Mouse (Mus musculus) MEL (cell line): Measurements from ENCODE around the gene Lig1. TPM values are rescaled to one million over a fixed set of nuclear protein-coding genes. Genes with fewer than 3 reads are reported as not detected.
A peak's percentile ranks its signal among the peaks of the same experiment; 100 is the strongest.

ENCODE experiments used
- DNase-seq: peaks from one replicate; pipeline ENCODE4 v3.0.0; 2011; ENCODE audit warnings: low read depth, low spot score
- H3K27ac ChIP-seq: 2 replicates; pipeline ENCODE4 v1.5.1; 2012; ENCODE audit warnings: low read depth, mild to moderate bottlenecking, control low read depth, low read length, moderate library complexity; ENCODE audit not compliant: control insufficient read depth
- H3K27me3 ChIP-seq, 2 experiments: fragments of 150-350 bp in 1 of 2; sonication (generic) in 1 of 2; 2 replicates each; pipeline ENCODE4 v1.6.1; 2012; ENCODE audit warnings: low read length in 2 of 2, mild to moderate bottlenecking in 2 of 2, improper control_type of control experiment in 1 of 2, moderate library complexity in 1 of 2; ENCODE audit not compliant: insufficient read depth in 2 of 2, control insufficient read depth in 1 of 2
- H3K36me3 ChIP-seq, 2 experiments: 2 replicates each; pipeline ENCODE4 v1.6.1; 2012 to 2014; ENCODE audit warnings: low read length in 2 of 2, improper control_type of control experiment in 1 of 2, inconsistent platforms in 1 of 2, mild to moderate bottlenecking in 1 of 2; ENCODE audit not compliant: insufficient read depth in 2 of 2, control insufficient read depth in 1 of 2
- H3K4me1 ChIP-seq, 2 experiments: fragments of 150-350 bp in 1 of 2; sonication (generic) in 1 of 2; 2 replicates each; pipeline ENCODE4 v1.6.1; 2012; ENCODE audit warnings: low read length in 2 of 2, improper control_type of control experiment in 1 of 2, mild to moderate bottlenecking in 1 of 2; ENCODE audit not compliant: insufficient read depth in 2 of 2, control insufficient read depth in 1 of 2
- H3K4me3 ChIP-seq, 2 experiments: fragments of 150-350 bp in 1 of 2; sonication (generic) in 1 of 2; 2 replicates each; pipeline ENCODE4 v1.5.1; 2012; ENCODE audit warnings: low read depth in 2 of 2, low read length in 2 of 2, mild to moderate bottlenecking in 2 of 2, moderate library complexity in 2 of 2, control low read depth in 1 of 2, improper control_type of control experiment in 1 of 2; ENCODE audit not compliant: control insufficient read depth in 1 of 2, insufficient read depth in 1 of 2
- H3K79me2 ChIP-seq: 2 replicates; pipeline ENCODE4 v1.6.1; 2012; ENCODE audit warnings: mild to moderate bottlenecking, low read length, moderate library complexity; ENCODE audit not compliant: control insufficient read depth, poor library complexity, insufficient read depth
- H3K9ac ChIP-seq: 2 replicates; pipeline ENCODE4 v1.6.1; 2012; ENCODE audit warnings: low read depth, mild to moderate bottlenecking, control low read depth, low read length, moderate library complexity; ENCODE audit not compliant: control insufficient read depth, poor library complexity, severe bottlenecking
- H3K9me3 ChIP-seq: fragments of 150-350 bp; sonication (generic); replicated peaks from 2 replicates; pipeline ENCODE4 v1.6.1; 2012; ENCODE audit warnings: mild to moderate bottlenecking, low read length, improper control_type of control experiment, moderate library complexity; ENCODE audit not compliant: insufficient read depth
- BHLHE40 ChIP-seq: IDR thresholded peaks from 2 replicates; pipeline ENCODE4 v1.6.1; 2012; ENCODE audit warnings: low read depth, mild to moderate bottlenecking, inconsistent platforms, low read length, improper control_type of control experiment, borderline replicate concordance
- CHD1 ChIP-seq: IDR thresholded peaks from 2 replicates; pipeline ENCODE4 v1.6.1; 2012; ENCODE audit warnings: low read depth, mild to moderate bottlenecking, inconsistent platforms, low read length, improper control_type of control experiment
- CHD2 ChIP-seq: IDR thresholded peaks from 2 replicates; pipeline ENCODE4 v1.6.1; 2011; ENCODE audit warnings: low read length, improper control_type of control experiment
- CTCF ChIP-seq, 3 experiments: IDR thresholded peaks in 2 of 3; conservative IDR thresholded peaks in 1 of 3; 2 replicates each; pipeline ENCODE4 v1.5.1; 2011 to 2012; ENCODE audit warnings: low read length in 3 of 3, low read depth in 2 of 3, mild to moderate bottlenecking in 2 of 3, improper control_type of control experiment in 1 of 3, inconsistent platforms in 1 of 3, mixed read lengths in 1 of 3, moderate library complexity in 1 of 3; ENCODE audit not compliant: control insufficient read depth in 1 of 3, insufficient read depth in 1 of 3, poor library complexity in 1 of 3, severe bottlenecking in 1 of 3
- E2F4 ChIP-seq: IDR thresholded peaks from 2 replicates; pipeline ENCODE4 v1.6.1; 2011; ENCODE audit warnings: low read depth, low read length, improper control_type of control experiment, borderline replicate concordance
- ELF1 ChIP-seq: IDR thresholded peaks from 2 replicates; pipeline ENCODE4 v1.6.1; 2014; ENCODE audit warnings: low read depth, mild to moderate bottlenecking, inconsistent platforms, low read length, improper control_type of control experiment, moderate library complexity
- ETS1 ChIP-seq: IDR thresholded peaks from 2 replicates; pipeline ENCODE4 v1.6.1; 2012; ENCODE audit warnings: low read depth, mild to moderate bottlenecking, inconsistent platforms, low read length, improper control_type of control experiment, moderate library complexity
- GABPA ChIP-seq: IDR thresholded peaks from 2 replicates; pipeline ENCODE4 v1.6.1; 2012; ENCODE audit warnings: low read depth, mild to moderate bottlenecking, inconsistent platforms, low read length, improper control_type of control experiment, moderate library complexity
- GATA1 ChIP-seq: IDR thresholded peaks from 2 replicates; pipeline ENCODE4 v1.6.1; 2011; ENCODE audit warnings: low read depth, low read length, improper control_type of control experiment
- HCFC1 ChIP-seq: IDR thresholded peaks from 2 replicates; pipeline ENCODE4 v1.6.1; 2012; ENCODE audit warnings: low read depth, mild to moderate bottlenecking, inconsistent platforms, low read length, improper control_type of control experiment, moderate library complexity
- JUND ChIP-seq: IDR thresholded peaks from 2 replicates; pipeline ENCODE4 v1.6.1; 2011; ENCODE audit warnings: low read depth, mild to moderate bottlenecking, improper control_type of control experiment, low read length
- KAT2A ChIP-seq: conservative IDR thresholded peaks from 2 replicates; pipeline ENCODE4 v1.6.1; 2012; ENCODE audit warnings: low read depth, low read length, improper control_type of control experiment, inconsistent platforms
- MAFK ChIP-seq: IDR thresholded peaks from 2 replicates; pipeline ENCODE4 v1.6.1; 2011; ENCODE audit warnings: low read depth, mild to moderate bottlenecking, low read length, improper control_type of control experiment, borderline replicate concordance
- MAZ ChIP-seq: IDR thresholded peaks from 2 replicates; pipeline ENCODE4 v1.6.1; 2012; ENCODE audit warnings: low read depth, mild to moderate bottlenecking, inconsistent platforms, low read length, improper control_type of control experiment
- MEF2A ChIP-seq: IDR thresholded peaks from 2 replicates; pipeline ENCODE4 v1.6.1; 2014; ENCODE audit warnings: low read depth, mild to moderate bottlenecking, inconsistent platforms, low read length, improper control_type of control experiment; ENCODE audit not compliant: poor library complexity, insufficient replicate concordance, severe bottlenecking; ENCODE audit errors: extremely low read depth
- MXI1 ChIP-seq: IDR thresholded peaks from 2 replicates; pipeline ENCODE4 v1.6.1; 2011; ENCODE audit warnings: mild to moderate bottlenecking, low read depth, low read length, improper control_type of control experiment
- MYB ChIP-seq: IDR thresholded peaks from 2 replicates; pipeline ENCODE4 v1.6.1; 2011; ENCODE audit warnings: mild to moderate bottlenecking, low read depth, low read length, improper control_type of control experiment
- MYC ChIP-seq: IDR thresholded peaks from 2 replicates; pipeline ENCODE4 v1.6.1; 2011; ENCODE audit warnings: low read depth, mild to moderate bottlenecking, low read length, improper control_type of control experiment, moderate library complexity
- NELFE ChIP-seq: IDR thresholded peaks from 2 replicates; pipeline ENCODE4 v1.6.1; 2011; ENCODE audit warnings: low read depth, low read length, improper control_type of control experiment
- POLR2A ChIP-seq, 2 experiments: IDR thresholded peaks; 2 replicates each; pipeline ENCODE4 v1.6.1; 2011 to 2012; ENCODE audit warnings: low read length in 2 of 2, mild to moderate bottlenecking in 2 of 2, control low read depth in 1 of 2, improper control_type of control experiment in 1 of 2, low read depth in 1 of 2, moderate library complexity in 1 of 2; ENCODE audit not compliant: control insufficient read depth in 1 of 2, insufficient read depth in 1 of 2, poor library complexity in 1 of 2
- POLR2AphosphoS2 ChIP-seq: IDR thresholded peaks from 2 replicates; pipeline ENCODE4 v1.6.1; 2011; ENCODE audit warnings: low read length, improper control_type of control experiment
- POLR2AphosphoS5 ChIP-seq: IDR thresholded peaks from 2 replicates; pipeline ENCODE4 v1.6.1; 2012; ENCODE audit warnings: low read depth, borderline replicate concordance, mild to moderate bottlenecking, inconsistent platforms, low read length, moderate library complexity, mixed read lengths
- RAD21 ChIP-seq: IDR thresholded peaks from 2 replicates; pipeline ENCODE4 v1.6.1; 2011; ENCODE audit warnings: mild to moderate bottlenecking, low read depth, low read length, improper control_type of control experiment
- RCOR1 ChIP-seq: IDR thresholded peaks from 2 replicates; pipeline ENCODE4 v1.6.1; 2012; ENCODE audit warnings: low read depth, mild to moderate bottlenecking, inconsistent platforms, low read length, improper control_type of control experiment
- SIN3A ChIP-seq: IDR thresholded peaks from 2 replicates; pipeline ENCODE4 v1.6.1; 2012; ENCODE audit warnings: low read length, improper control_type of control experiment, inconsistent platforms
- SMC3 ChIP-seq: IDR thresholded peaks from 2 replicates; pipeline ENCODE4 v1.6.1; 2011; ENCODE audit warnings: low read depth, low read length, improper control_type of control experiment
- TAL1 ChIP-seq: IDR thresholded peaks from 2 replicates; pipeline ENCODE4 v1.6.1; 2012; ENCODE audit warnings: mild to moderate bottlenecking, inconsistent platforms, low read length, moderate library complexity, mixed read lengths
- UBTF ChIP-seq: IDR thresholded peaks from 2 replicates; pipeline ENCODE4 v1.6.1; 2012; ENCODE audit warnings: low read depth, mild to moderate bottlenecking, inconsistent platforms, low read length, improper control_type of control experiment, moderate library complexity, borderline replicate concordance; ENCODE audit not compliant: insufficient read depth
- USF2 ChIP-seq, 2 experiments: IDR thresholded peaks; 2 replicates each; pipeline ENCODE4 v1.6.1; 2011 to 2012; ENCODE audit warnings: improper control_type of control experiment in 2 of 2, low read length in 2 of 2, borderline replicate concordance in 1 of 2, inconsistent platforms in 1 of 2, low read depth in 1 of 2, mild to moderate bottlenecking in 1 of 2; ENCODE audit not compliant: insufficient read depth in 1 of 2
- ZC3H11A ChIP-seq: IDR thresholded peaks from 2 replicates; pipeline ENCODE4 v1.6.1; 2012; ENCODE audit warnings: low read depth, mild to moderate bottlenecking, inconsistent platforms, low read length, improper control_type of control experiment
- ZKSCAN1 ChIP-seq: IDR thresholded peaks from 2 replicates; pipeline ENCODE4 v1.6.1; 2012; ENCODE audit warnings: low read depth, mild to moderate bottlenecking, inconsistent platforms, low read length, improper control_type of control experiment, moderate library complexity
- ZMIZ1 ChIP-seq: IDR thresholded peaks from 2 replicates; pipeline ENCODE4 v1.6.1; 2012; ENCODE audit warnings: low read depth, mild to moderate bottlenecking, inconsistent platforms, low read length, improper control_type of control experiment, moderate library complexity
- ZNF384 ChIP-seq: IDR thresholded peaks from 2 replicates; pipeline ENCODE4 v1.6.1; 2012; ENCODE audit warnings: low read depth, mild to moderate bottlenecking, inconsistent platforms, low read length, improper control_type of control experiment
- polyA plus RNA-seq, 2 experiments: library from polyadenylated mRNA; stranded (reverse) in 1 of 2; unstranded in 1 of 2; fragments of >175 nt in 1 of 2; fragments of >200 nt in 1 of 2; gene quantifications; 2 replicates each; pipeline versions ENCODE4 v1.2.1 to v1.2.4; 2012; ENCODE audit warnings: low replicate concordance in 2 of 2, low read depth in 1 of 2; ENCODE audit not compliant: insufficient read length in 2 of 2, insufficient read depth in 1 of 2, missing spikeins in 1 of 2
- total RNA-seq: library from RNA; depleted of rRNA; stranded (reverse); fragments of 300-350 nt; gene quantifications from 2 replicates; pipeline ENCODE4 v1.2.3, GENCODE M21; 2012

Gene Lig1
- total and polyA plus RNA-seq, 3 experiments = 63.1 to 570 (median 187) TPM

DNA sequence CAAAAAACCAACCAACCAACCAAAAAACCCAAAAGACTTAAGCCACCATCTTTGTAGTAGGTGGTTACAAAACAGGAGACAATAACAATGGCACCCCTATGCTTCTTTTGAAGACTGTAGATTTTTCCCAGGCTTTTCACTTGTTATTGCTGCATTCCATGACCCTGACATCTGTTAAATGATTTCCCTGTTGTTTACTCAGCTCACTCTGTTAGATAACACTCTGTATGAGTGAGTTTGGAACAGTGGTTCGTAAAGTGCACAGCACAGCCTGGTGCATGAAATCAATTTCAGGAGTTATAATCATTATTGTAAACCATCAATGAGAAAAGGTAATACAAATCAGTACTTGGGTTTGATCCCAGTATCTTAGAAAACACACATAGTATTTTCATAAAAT lies 5.4 kb upstream of the Lig1 start:
- H3K9me3 ChIP-seq = no peaks in the 10 kb centered on the region
- no peak overlapping the region for H3K27ac ChIP-seq
- H3K79me2 ChIP-seq = no peaks in the 10 kb centered on the region
- H3K36me3 ChIP-seq = peaks cover 0 to 6% of the 10 kb centered on the region in 2 experiments; a peak in 2 of 4 replicates
- TF ChIP-seq NELFE (no peak), RAD21 (no peak), MAFK (no peak), GABPA (no peak), TAL1 (no peak), SMC3 (no peak), ELF1 (no peak), ZKSCAN1 (no peak), MEF2A (no peak), HCFC1 (no peak), JUND (no peak), ETS1 (no peak), SIN3A (no peak), KAT2A (no peak), ZC3H11A (no peak), E2F4 (no peak), POLR2AphosphoS2 (no peak), CHD1 (no peak)
- no peak for DNase-seq
- H3K27me3 ChIP-seq = no peaks in the 10 kb centered on the region
- H3K4me3 ChIP-seq = no peak overlapping the region
- H3K9ac ChIP-seq = no peak overlapping the region
- H3K4me1 ChIP-seq = peaks cover 2 to 10% of the 10 kb centered on the region in 2 experiments; a peak in 3 of 4 replicates

DNA sequence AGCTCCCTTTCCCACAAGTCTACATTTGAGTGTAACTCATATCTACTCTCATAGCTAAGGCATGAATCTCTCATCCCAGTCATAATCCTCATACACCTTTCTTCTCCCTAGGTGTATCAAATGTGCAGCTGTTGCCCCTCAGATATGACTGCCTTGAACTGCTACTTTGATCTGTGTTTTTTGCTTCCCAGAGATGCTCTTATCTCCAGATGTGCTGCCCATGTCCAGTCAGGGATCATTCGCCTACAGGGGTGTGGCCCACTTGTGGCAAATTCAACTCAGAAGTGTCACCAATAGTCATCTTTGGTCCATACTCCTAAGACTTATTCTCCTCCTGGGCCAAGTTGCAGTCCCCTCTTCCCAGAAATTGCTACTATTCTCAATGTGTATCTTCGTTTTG lies 750 bp downstream of the Lig1 start:
- H3K4me1 ChIP-seq = peaks cover 2 to 14% of the 10 kb centered on the region in 2 experiments
- H3K27ac ChIP-seq = peak overlapping the region; percentile 84
- H3K9me3 ChIP-seq = no peaks in the 10 kb centered on the region
- H3K79me2 ChIP-seq = peaks cover 8% of the 10 kb centered on the region
- TF ChIP-seq RCOR1 (no peak), RAD21 (no peak), BHLHE40 (no peak), POLR2AphosphoS5 (no peak), ZKSCAN1 (no peak), GATA1 (no peak), ZNF384 (no peak), MYC (no peak), CHD2 (no peak), NELFE (no peak), JUND (no peak), MEF2A (no peak), UBTF (no peak), POLR2A (IDR thresholded peaks at IDR 0.05; ENCODE audit: control insufficient read depth in 1 of 2, insufficient read depth in 1 of 2, low read depth in 1 of 2, low read length in 2 of 2, poor library complexity in 1 of 2) (no peak), MYB (no peak), ZMIZ1 (no peak), CTCF (IDR thresholded peaks at IDR 0.05 in 2 of 3, conservative IDR thresholded peaks at IDR 0.05 in 1 of 3; ENCODE audit: control insufficient read depth in 1 of 3, insufficient read depth in 1 of 3, low read depth in 2 of 3, low read length in 3 of 3, poor library complexity in 1 of 3, severe bottlenecking in 1 of 3) (no peak), USF2 (IDR thresholded peaks at IDR 0.05; ENCODE audit: borderline replicate concordance in 1 of 2, insufficient read depth in 1 of 2, low read depth in 1 of 2, low read length in 2 of 2) (no peak), MXI1 (no peak), MAZ (no peak)
- DNase-seq = no peak
- H3K4me3 ChIP-seq = peak overlapping the region; percentile 76 to 79
- peak overlapping the region; percentile 86 for H3K9ac ChIP-seq
- peaks cover 0 to 10% of the 10 kb centered on the region in 2 experiments; a peak in 3 of 4 replicates for H3K36me3 ChIP-seq
- H3K27me3 ChIP-seq = no peaks in the 10 kb centered on the region
